Mouse (Mus musculus) stomach, embryonic 15.5 days (tissue): ENCODE measurements around the gene Prokr2. TPM values are rescaled to one million over a fixed set of nuclear protein-coding genes. Genes with fewer than 3 reads are reported as not detected.
"Not testable (repeated sequence)": the region's sequence is repeated elsewhere in the genome, so short reads cannot be mapped to it uniquely, and the experiment has no call there.

ENCODE experiments used
- ATAC-seq: fragments of 200-750 bp; cut with Nextera tagmentation; 2 replicates; pipeline ENCODE4 v1.8.0; 2017; ENCODE audit warnings: low read depth, moderate number of reproducible peaks, moderate TSS enrichment; ENCODE audit not compliant: insufficient read depth, low FRiP score
- H3K27ac ChIP-seq: fragments of 300-500 bp; sonication (generic); 2 replicates; pipeline ENCODE4 v1.5.1; 2015; ENCODE audit warnings: mild to moderate bottlenecking, inconsistent platforms
- H3K27me3 ChIP-seq: fragments of 300-500 bp; sonication (generic); replicated peaks from 2 replicates; pipeline ENCODE4 v1.6.1; 2015; ENCODE audit warnings: inconsistent platforms
- H3K36me3 ChIP-seq: fragments of 300-500 bp; sonication (generic); 2 replicates; pipeline ENCODE4 v1.6.1; 2015; ENCODE audit warnings: inconsistent platforms
- H3K4me1 ChIP-seq: fragments of 300-500 bp; sonication (generic); 2 replicates; pipeline ENCODE4 v1.6.1; 2015; ENCODE audit warnings: inconsistent platforms
- H3K4me2 ChIP-seq: fragments of 300-500 bp; sonication (generic); 2 replicates; pipeline ENCODE4 v1.6.1; 2015; ENCODE audit warnings: mild to moderate bottlenecking, inconsistent platforms
- H3K4me3 ChIP-seq: fragments of 300-500 bp; sonication (generic); replicated peaks from 2 replicates; pipeline ENCODE4 v1.5.1; 2015; ENCODE audit warnings: inconsistent platforms
- H3K9ac ChIP-seq: fragments of 300-500 bp; sonication (generic); 2 replicates; pipeline ENCODE4 v1.6.1; 2015; ENCODE audit warnings: inconsistent platforms
- H3K9me3 ChIP-seq: fragments of 300-500 bp; sonication (generic); 2 replicates; pipeline ENCODE4 v1.6.1; 2016; ENCODE audit warnings: inconsistent platforms
- WGBS: fragments of 180-500 bp; shearing (Covaris S2); methylation state at CpG from one replicate; pipeline ENCODE4 v1.1.7; 2015; 5-methylcytosine and 5-hydroxymethylcytosine counted together
- polyA plus RNA-seq: library from polyadenylated mRNA; unstranded; fragments of >200 nt; fragmentation: Nextera tagmentation; extraction: Ambion mirVana; gene quantifications from 2 replicates; pipeline ENCODE4 v1.2.1, GENCODE M21; 2015

Gene Prokr2
- polyA plus RNA-seq, 1 experiment from 2014 or later = 0.57 TPM

GRCm38 (mm10) chr2:132323541-132323940 is 61.7 kb downstream of the Prokr2 start:
- Histone ChIP-seq H3K9me3 (no peaks in the 10 kb centered on the region), H3K36me3 (no peaks in the 10 kb centered on the region), H3K9ac (no peak overlapping the region), H3K4me2 (no peak overlapping the region), H3K4me1 (no peaks in the 10 kb centered on the region), H3K4me3 (no peak overlapping the region), H3K27me3 (no peaks in the 10 kb centered on the region), H3K27ac (no peak overlapping the region)
- ATAC-seq = no peak
- WGBS = 50% methylated on average over 4 of the region's 4 CpGs

GRCm38 (mm10) chr2:132320516-132320915 is 64.7 kb downstream of the Prokr2 start:
- H3K9me3 ChIP-seq = no peaks in the 10 kb centered on the region
- no peak overlapping the region for H3K4me3 ChIP-seq
- no peak overlapping the region for H3K4me2 ChIP-seq
- no peaks in the 10 kb centered on the region for H3K4me1 ChIP-seq
- no peak overlapping the region for H3K9ac ChIP-seq
- 62% methylated on average over 5 of the region's 5 CpGs for WGBS
- H3K27me3 ChIP-seq = no peaks in the 10 kb centered on the region
- ATAC-seq = no peak
- H3K27ac ChIP-seq = no peak overlapping the region
- no peaks in the 10 kb centered on the region for H3K36me3 ChIP-seq

- Histone ChIP-seq H3K4me3 (no peak overlapping the region), H3K9me3 (no peaks in the 10 kb centered on the region), H3K4me2 (no peak overlapping the region), H3K9ac (no peak overlapping the region), H3K36me3 (no peaks in the 10 kb centered on the region), H3K4me1 (no peaks in the 10 kb centered on the region), H3K27me3 (no peaks in the 10 kb centered on the region), H3K27ac (no peak overlapping the region)
- WGBS = 73% methylated on average over 1 of the region's 1 CpGs
- no peak for ATAC-seq
Measured at GRCm38 (mm10) chr2:132317178-132317577, 68.1 kb downstream of the Prokr2 start.

GRCm38 (mm10) chr2:132316041-132316808 is 69.0 kb downstream of the Prokr2 start:
- Histone ChIP-seq H3K27ac (no peak overlapping the region), H3K4me2 (no peak overlapping the region), H3K27me3 (no peaks in the 10 kb centered on the region), H3K9ac (no peak overlapping the region), H3K36me3 (no peaks in the 10 kb centered on the region), H3K4me1 (no peaks in the 10 kb centered on the region), H3K9me3 (no peaks in the 10 kb centered on the region), H3K4me3 (no peak overlapping the region)
- ATAC-seq = no peak; the same call in 1 of the 2 replicates
- 40% methylated on average over 8 of the region's 8 CpGs for WGBS

GRCm38 (mm10) chr2:132314057-132314456 is 71.2 kb downstream of the Prokr2 start:
- WGBS = 81% methylated on average over 8 of the region's 8 CpGs
- H3K9ac ChIP-seq = not testable (repeated sequence)

GRCm38 (mm10) chr2:132313568-132313967 is 71.7 kb downstream of the Prokr2 start:
- Histone ChIP-seq H3K4me3 (no peak overlapping the region), H3K4me2 (no peak overlapping the region), H3K9me3 (no peaks in the 10 kb centered on the region), H3K4me1 (no peaks in the 10 kb centered on the region), H3K27me3 (no peaks in the 10 kb centered on the region), H3K9ac (no peak overlapping the region), H3K27ac (no peak overlapping the region), H3K36me3 (no peaks in the 10 kb centered on the region)
- WGBS = 95% methylated on average over 2 of the region's 2 CpGs
- no peak for ATAC-seq

More at GRCm38 (mm10) chr2:132314057-132314456, 71.2 kb downstream of the Prokr2 start:
- not testable (repeated sequence) for H3K4me1 ChIP-seq, H3K27me3 ChIP-seq, H3K27ac ChIP-seq, H3K4me2 ChIP-seq, H3K4me3 ChIP-seq, H3K36me3 ChIP-seq, ATAC-seq, H3K9me3 ChIP-seq

GRCm38 (mm10) chr2:132312616-132313015 is 72.6 kb downstream of the Prokr2 start:
- Histone ChIP-seq H3K27ac (no peak overlapping the region), H3K4me3 (no peak overlapping the region), H3K9me3 (no peaks in the 10 kb centered on the region), H3K9ac (no peak overlapping the region), H3K36me3 (no peaks in the 10 kb centered on the region), H3K27me3 (no peaks in the 10 kb centered on the region), H3K4me2 (no peak overlapping the region), H3K4me1 (no peaks in the 10 kb centered on the region)
- WGBS = 77% methylated on average over 5 of the region's 5 CpGs
- ATAC-seq = no peak

- H3K9me3 ChIP-seq = no peaks in the 10 kb centered on the region
Measured at GRCm38 (mm10) chr2:132309398-132309930, 75.8 kb downstream of the Prokr2 start.

GRCm38 (mm10) chr2:132308829-132309228 is 76.4 kb downstream of the Prokr2 start:
- no peak overlapping the region for H3K4me2 ChIP-seq
- ATAC-seq = no peak
- no peak overlapping the region for H3K4me3 ChIP-seq
- no peaks in the 10 kb centered on the region for H3K9me3 ChIP-seq
- WGBS = 87% methylated on average over 6 of the region's 6 CpGs
- H3K36me3 ChIP-seq = peaks cover 7% of the 10 kb centered on the region; the same call in 1 of the 2 replicates
- H3K4me1 ChIP-seq = no peaks in the 10 kb centered on the region
- H3K9ac ChIP-seq = no peak overlapping the region
- no peak overlapping the region for H3K27ac ChIP-seq
- H3K27me3 ChIP-seq = no peaks in the 10 kb centered on the region

More at GRCm38 (mm10) chr2:132309398-132309930, 75.8 kb downstream of the Prokr2 start:
- Histone ChIP-seq H3K4me2 (no peak overlapping the region), H3K27me3 (no peaks in the 10 kb centered on the region), H3K9ac (no peak overlapping the region), H3K27ac (no peak overlapping the region), H3K4me3 (no peak overlapping the region), H3K4me1 (no peaks in the 10 kb centered on the region), H3K36me3 (peaks cover 7% of the 10 kb centered on the region; the same call in 1 of the 2 replicates)
- WGBS = 94% methylated on average over 6 of the region's 6 CpGs
- ATAC-seq = no peak

GRCm38 (mm10) chr2:132307213-132307843 is 77.9 kb downstream of the Prokr2 start:
- Histone ChIP-seq H3K27ac (no peak overlapping the region), H3K4me2 (no peak overlapping the region), H3K36me3 (peaks cover 12% of the 10 kb centered on the region; the same call in 1 of the 2 replicates), H3K4me3 (no peak overlapping the region), H3K9me3 (no peaks in the 10 kb centered on the region), H3K9ac (no peak overlapping the region), H3K27me3 (no peaks in the 10 kb centered on the region), H3K4me1 (no peaks in the 10 kb centered on the region)
- ATAC-seq = no peak
- 94% methylated on average over 11 of the region's 11 CpGs for WGBS

GRCm38 (mm10) chr2:132305988-132306387 is 79.3 kb downstream of the Prokr2 start:
- H3K4me3 ChIP-seq = no peak overlapping the region
- 50% methylated on average over 4 of the region's 4 CpGs for WGBS
- H3K27ac ChIP-seq = no peak overlapping the region
- H3K9me3 ChIP-seq = no peaks in the 10 kb centered on the region
- no peaks in the 10 kb centered on the region for H3K4me1 ChIP-seq
- peaks cover 20% of the 10 kb centered on the region; the same call in 1 of the 2 replicates for H3K36me3 ChIP-seq
- no peak for ATAC-seq
- no peaks in the 10 kb centered on the region for H3K27me3 ChIP-seq
- no peak overlapping the region for H3K9ac ChIP-seq
- H3K4me2 ChIP-seq = no peak overlapping the region

GRCm38 (mm10) chr2:132305165-132305564 is 80.1 kb downstream of the Prokr2 start:
- Histone ChIP-seq H3K4me2 (no peak overlapping the region), H3K36me3 (peaks cover 22% of the 10 kb centered on the region; the same call in 1 of the 2 replicates), H3K27me3 (no peaks in the 10 kb centered on the region), H3K4me3 (no peak overlapping the region), H3K9me3 (no peaks in the 10 kb centered on the region), H3K27ac (no peak overlapping the region), H3K4me1 (no peaks in the 10 kb centered on the region), H3K9ac (no peak overlapping the region)
- no peak for ATAC-seq
- WGBS = 73% methylated on average over 7 of the region's 7 CpGs
